Mouse (Mus musculus) NIH3T3 (cell line): ENCODE measurements at regions not wholly inside any gene's neighbourhood (a gene's known extent, or its start where the extent isn't known, plus 50 kb on each side); places are given as distances from the start of the nearest gene placed in this dataset.

Source experiments
- DNase-seq: peaks from one replicate; pipeline ENCODE4 v3.0.0-alpha.2; 2012; ENCODE audit warnings: low read depth

- no peak for DNase-seq
These were observed 110.9 kb downstream of the Cenpc1 start for GRCm38 (mm10) chr5:85954526-85954925.

GRCm38 (mm10) chr5:85936667-85937314 is 128.6 kb downstream of the Cenpc1 start:
- peak; percentile 61 for DNase-seq

DNA sequence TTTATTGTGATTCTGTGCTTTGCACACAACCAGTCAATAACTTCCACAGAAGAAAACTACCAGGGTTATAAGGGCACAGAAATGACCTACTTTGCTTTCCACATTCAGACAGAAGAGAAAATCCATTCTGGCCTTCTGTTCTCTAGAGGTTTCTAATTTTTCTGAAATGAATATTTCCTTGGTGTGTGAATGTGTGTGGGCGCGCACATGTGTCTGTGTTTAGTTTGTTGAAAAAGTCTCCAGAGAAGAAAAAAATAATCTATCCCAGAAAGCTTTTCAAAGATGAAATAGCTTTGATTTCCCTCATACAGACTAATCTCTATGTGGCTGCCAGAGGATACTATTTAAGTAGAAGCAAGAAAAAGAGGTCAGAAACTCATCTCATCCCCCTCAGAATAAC is 147.1 kb downstream of the Cenpc1 start:
- no peak for DNase-seq

DNA sequence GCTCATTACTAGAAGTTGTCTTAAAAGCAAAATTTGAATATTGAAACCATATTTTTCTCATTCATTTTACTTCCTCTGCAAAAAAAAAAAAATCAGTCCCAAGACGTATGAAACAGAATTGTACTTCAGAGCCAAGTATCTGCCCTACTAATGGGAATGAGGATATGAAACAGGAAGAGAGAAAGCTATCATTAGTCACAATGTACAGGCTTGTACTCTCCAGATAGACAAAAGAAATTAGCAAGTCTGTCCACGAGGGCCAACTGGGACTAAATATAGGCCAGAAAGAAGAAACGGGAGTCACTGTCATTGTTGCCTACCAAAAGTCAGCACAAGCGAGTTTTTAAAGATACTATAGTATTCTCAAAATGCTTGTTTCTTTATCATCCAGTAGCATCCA is 150.4 kb downstream of the Cenpc1 start:
- no peak for DNase-seq

GRCm38 (mm10) chr5:85896452-85896851 is 168.9 kb downstream of the Cenpc1 start:
- no peak for DNase-seq

- no peak for DNase-seq
These were observed 169.6 kb downstream of the Cenpc1 start for GRCm38 (mm10) chr5:85895814-85896213.

DNA sequence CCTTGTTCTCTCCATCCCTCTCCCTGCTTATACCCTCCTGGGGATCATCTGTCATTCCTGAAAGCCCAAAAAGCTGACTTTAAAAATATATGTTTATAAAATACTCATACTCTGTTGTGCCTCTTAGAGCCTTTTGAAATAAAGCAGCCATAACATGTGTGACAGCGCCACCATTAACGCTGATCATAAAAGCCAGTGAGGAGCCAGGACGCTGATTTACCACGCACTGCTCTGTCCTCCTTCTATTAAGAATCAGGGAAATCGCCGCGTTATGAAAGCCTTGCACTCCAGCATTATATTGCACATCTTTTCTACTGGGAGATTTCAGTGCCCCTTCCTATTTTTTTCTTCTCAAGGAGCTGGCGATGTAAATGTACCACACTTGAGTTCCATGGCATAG is 195.1 kb downstream of the Cenpc1 start:
- no peak for DNase-seq

DNA sequence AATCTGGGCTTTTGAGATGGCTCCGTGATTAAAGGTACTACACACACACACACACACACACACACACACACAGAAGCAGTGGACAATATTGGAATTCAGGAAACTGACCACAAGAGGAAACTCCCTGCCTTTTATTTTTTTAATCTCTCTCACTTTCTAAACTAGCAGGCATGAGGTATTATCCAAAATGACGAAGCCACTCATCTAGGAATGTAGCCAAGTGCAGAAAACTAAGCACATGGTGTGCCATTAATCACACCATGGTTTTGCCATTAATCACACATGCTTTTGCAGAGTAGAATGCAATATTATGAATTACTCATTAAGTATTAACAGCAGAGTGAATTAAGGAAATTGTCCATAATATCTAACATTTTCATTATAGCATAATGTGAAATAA is 232.8 kb downstream of the Cenpc1 start:
- DNase-seq, result no peak

DNA sequence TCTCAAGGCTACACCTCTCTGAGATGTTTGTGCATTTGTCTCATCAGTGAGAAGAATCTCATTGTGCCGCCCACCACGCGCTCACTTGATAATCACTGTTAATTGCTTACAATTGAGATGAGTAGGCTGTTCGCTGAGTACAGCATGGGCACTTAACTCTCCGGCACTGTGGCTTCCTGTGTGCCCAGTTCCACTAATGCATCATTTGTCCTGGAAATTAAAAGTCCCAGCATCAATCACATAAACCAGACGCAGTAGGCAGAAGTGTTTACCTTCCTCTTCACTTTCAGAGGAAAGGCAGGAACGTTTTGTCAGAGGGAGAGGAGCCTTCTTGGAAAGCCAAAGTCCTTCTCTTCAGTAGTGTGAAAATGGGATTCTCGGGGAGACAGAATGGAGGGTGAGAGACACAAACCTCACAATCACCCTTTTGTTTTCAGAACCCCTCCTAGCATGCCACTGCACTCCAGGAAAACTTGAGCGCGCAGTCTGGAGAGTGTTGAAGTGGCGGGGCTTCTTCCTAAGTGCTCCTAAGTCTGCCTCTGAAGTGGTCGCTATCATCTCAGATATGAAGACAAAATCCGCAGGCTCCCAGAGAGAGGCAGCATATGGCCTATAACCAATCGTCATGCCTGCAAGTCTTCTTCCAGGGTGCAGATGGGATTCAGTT is 269.7 kb downstream of the Cenpc1 start:
- DNase-seq, result no peak

DNA sequence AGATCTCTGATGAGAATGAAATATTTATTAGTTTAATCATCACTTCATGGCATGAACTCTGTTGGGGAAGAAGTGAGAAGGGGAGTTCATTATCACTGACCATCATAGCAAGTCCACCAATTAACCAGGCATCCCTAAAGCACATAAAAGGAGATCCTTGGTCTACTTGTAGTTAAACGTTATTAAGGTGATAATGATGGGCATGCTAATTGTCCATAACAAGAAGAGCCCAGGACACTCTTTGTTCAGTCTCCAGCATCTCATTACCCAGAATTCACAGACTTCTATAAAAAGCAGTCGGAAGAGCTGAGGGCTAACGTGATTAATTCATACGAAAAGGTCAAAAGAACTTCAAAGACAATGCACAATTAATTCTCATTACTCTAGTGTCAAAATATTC is 272.2 kb downstream of the Cenpc1 start:
- no peak for DNase-seq

DNA sequence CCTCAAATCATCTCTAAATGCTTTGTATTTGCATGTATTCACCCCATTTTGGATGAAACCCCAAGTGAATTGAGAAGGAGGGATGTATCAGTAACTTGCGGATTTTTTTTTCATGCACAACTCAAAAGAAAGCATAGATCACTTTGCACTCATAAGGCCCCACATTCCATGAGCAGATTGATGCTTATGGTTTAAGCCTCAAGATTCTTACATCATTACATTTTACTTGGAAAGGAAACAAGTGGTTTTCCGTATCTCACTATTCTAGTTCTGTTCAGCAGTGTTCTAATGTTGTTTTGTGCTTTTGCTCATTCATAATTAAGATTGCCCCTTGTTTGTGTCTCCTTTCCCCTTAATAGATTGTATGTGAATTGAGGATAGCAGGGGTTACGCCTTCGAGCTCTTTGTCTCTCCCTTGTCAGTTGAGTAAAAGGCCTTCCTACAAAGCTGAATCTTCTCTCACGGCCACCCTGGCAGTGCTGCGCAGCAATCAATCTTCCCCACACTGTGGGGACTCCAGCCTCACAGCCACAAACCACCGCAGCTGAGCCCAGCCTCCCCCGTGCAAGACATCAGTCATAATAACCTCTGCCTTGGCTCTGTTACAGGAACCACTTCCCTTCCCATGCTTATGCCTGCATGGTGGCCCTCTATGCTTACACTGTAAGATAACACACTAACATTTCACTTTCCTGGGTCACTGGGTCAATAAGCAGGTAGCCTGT is 284.5 kb downstream of the Cenpc1 start:
- no peak for DNase-seq

- no peak for DNase-seq
These were observed 285.4 kb downstream of the Cenpc1 start for GRCm38 (mm10) chr5:85780017-85780416.

GRCm38 (mm10) chr5:85779205-85779604 is 286.2 kb downstream of the Cenpc1 start:
- no peak for DNase-seq

- DNase-seq, result no peak
These were observed 292.7 kb downstream of the Cenpc1 start for GRCm38 (mm10) chr5:85772660-85773059.

GRCm38 (mm10) chr5:85772086-85772485 is 293.3 kb downstream of the Cenpc1 start:
- peak; percentile 39 for DNase-seq

GRCm38 (mm10) chr5:85767157-85767556 is 298.2 kb downstream of the Cenpc1 start:
- peak; percentile 4 for DNase-seq

GRCm38 (mm10) chr5:85756716-85757115 is 308.7 kb downstream of the Cenpc1 start:
- no peak for DNase-seq

- DNase-seq, result no peak
These were observed 311.2 kb downstream of the Cenpc1 start for GRCm38 (mm10) chr5:85754227-85754626.

GRCm38 (mm10) chr5:85753109-85753508 is 312.3 kb downstream of the Cenpc1 start:
- DNase-seq, result no peak

GRCm38 (mm10) chr5:85751649-85752048 is 313.7 kb downstream of the Cenpc1 start:
- DNase-seq, result no peak

- DNase-seq, result no peak
These were observed 314.5 kb downstream of the Cenpc1 start for GRCm38 (mm10) chr5:85750893-85751292.

GRCm38 (mm10) chr5:85729613-85730012 is 335.8 kb downstream of the Cenpc1 start:
- no peak for DNase-seq

DNA sequence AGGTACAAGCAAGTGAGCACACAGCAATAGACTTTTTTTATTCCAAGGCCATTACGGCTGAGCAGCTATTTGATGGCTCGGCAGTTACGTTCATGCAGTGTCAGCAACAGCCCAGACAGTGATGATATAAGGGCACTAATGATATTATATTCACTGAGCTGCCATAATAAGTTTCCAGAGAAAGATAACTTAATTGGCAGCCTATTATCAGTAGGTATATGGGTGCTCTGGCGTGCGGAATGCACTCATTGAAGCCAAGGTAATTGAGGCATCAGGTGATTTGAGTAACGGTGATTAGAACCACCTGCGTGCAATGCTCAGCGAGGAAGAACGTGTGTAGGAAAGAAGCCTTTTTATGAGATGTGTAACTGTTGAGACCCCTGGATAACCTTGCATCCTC is 358.0 kb downstream of the Cenpc1 start:
- DNase-seq, result no peak
